Mouse (Mus musculus) hindbrain, embryonic 13.5 days (tissue): ENCODE results near the gene Gm9844. TPM values are rescaled to one million over a fixed set of nuclear protein-coding genes. Genes with fewer than 3 reads are reported as not detected.
"Not testable (repeated sequence)": the region's sequence is repeated elsewhere in the genome, so short reads cannot be mapped to it uniquely, and the experiment has no call there.

ENCODE experiments used
- ATAC-seq: fragments of 200-750 bp; cut with Nextera tagmentation; 2 replicates; pipeline ENCODE4 v1.8.0; 2017; ENCODE audit warnings: moderate TSS enrichment; ENCODE audit not compliant: low FRiP score
- H3K27ac ChIP-seq: fragments of 300-500 bp; sonication (generic); 2 replicates; pipeline ENCODE4 v1.5.1; 2015; ENCODE audit warnings: inconsistent platforms, mild to moderate bottlenecking, moderate library complexity
- H3K27me3 ChIP-seq: fragments of 300-500 bp; sonication (generic); 2 replicates; pipeline ENCODE4 v1.6.1; 2015; ENCODE audit warnings: mild to moderate bottlenecking, inconsistent platforms
- H3K36me3 ChIP-seq: fragments of 300-500 bp; sonication (generic); 2 replicates; pipeline ENCODE4 v1.6.1; 2015; ENCODE audit warnings: mild to moderate bottlenecking, inconsistent platforms
- H3K4me1 ChIP-seq: fragments of 300-500 bp; sonication (generic); replicated peaks from 2 replicates; pipeline ENCODE4 v1.6.1; 2015; ENCODE audit warnings: inconsistent platforms
- H3K4me2 ChIP-seq: fragments of 300-500 bp; sonication (generic); 2 replicates; pipeline ENCODE4 v1.6.1; 2015; ENCODE audit warnings: inconsistent platforms, mild to moderate bottlenecking, moderate library complexity
- H3K4me3 ChIP-seq: fragments of 300-500 bp; sonication (generic); 2 replicates; pipeline ENCODE4 v1.5.1; 2015; ENCODE audit warnings: mild to moderate bottlenecking, inconsistent platforms
- H3K9ac ChIP-seq: fragments of 300-500 bp; sonication (generic); 2 replicates; pipeline ENCODE4 v1.6.1; 2015; ENCODE audit warnings: mild to moderate bottlenecking, inconsistent platforms
- H3K9me3 ChIP-seq: fragments of 300-500 bp; sonication (generic); 2 replicates; pipeline ENCODE4 v1.6.1; 2016; ENCODE audit warnings: inconsistent platforms
- WGBS: fragments of 180-500 bp; shearing (Covaris S2); methylation state at CpG from one replicate; pipeline ENCODE4 v1.1.7; 2015; 5-methylcytosine and 5-hydroxymethylcytosine counted together
- polyA plus RNA-seq: library from polyadenylated mRNA; unstranded; fragments of >200 nt; fragmentation: Nextera tagmentation; extraction: Ambion mirVana; gene quantifications from 2 replicates; pipeline ENCODE4 v1.2.1, GENCODE M21; 2015

The Gm9844 gene
- polyA plus RNA-seq = 36.3 and 38.4 TPM in 2 replicates

- H3K4me2 ChIP-seq = no peak within 1 kb of the TSS
- ATAC-seq = no peak
- H3K9ac ChIP-seq = no peak within 1 kb of the TSS
These were observed at the start of gene Gm9844 for GRCm38 (mm10) chr7:24861913-24862312. TSS of gene Gm9844 (plus strand) at chr7:24862213.

GRCm38 (mm10) chr7:24817502-24817901, 44.5 kb upstream of the Gm9844 start:
- Histone ChIP-seq H3K27ac (no peak overlapping the region), H3K36me3 (no peaks in the 10 kb centered on the region), H3K27me3 (no peaks in the 10 kb centered on the region), H3K9ac (no peak overlapping the region), H3K4me2 (no peak overlapping the region), H3K9me3 (no peaks in the 10 kb centered on the region), H3K4me3 (no peak overlapping the region), H3K4me1 (no peaks in the 10 kb centered on the region)
- no peak for ATAC-seq
- WGBS = 1% methylated on average over 3 of the region's 3 CpGs

More at GRCm38 (mm10) chr7:24861913-24862312, at the start of gene Gm9844:
- no peaks in the 10 kb centered on the region for H3K36me3 ChIP-seq
- H3K27ac ChIP-seq = no peak within 1 kb of the TSS
- H3K4me1 ChIP-seq = no peaks in the 10 kb centered on the region
- 88% methylated on average over 7 of the region's 7 CpGs for WGBS
- H3K4me3 ChIP-seq = no peak within 1 kb of the TSS
- H3K9me3 ChIP-seq = no peaks in the 10 kb centered on the region
- 0 out of 2 replicates have a peak, but pooled peaks cover 7% of the 10 kb centered on the region for H3K27me3 ChIP-seq

GRCm38 (mm10) chr7:24824452-24824851, 37.6 kb upstream of the Gm9844 start:
- Histone ChIP-seq H3K4me2 (no peak overlapping the region), H3K27ac (no peak overlapping the region), H3K36me3 (no peaks in the 10 kb centered on the region), H3K9ac (no peak overlapping the region), H3K27me3 (0 out of 2 replicates have a peak, but pooled peaks cover 2% of the 10 kb centered on the region), H3K4me3 (no peak overlapping the region), H3K9me3 (no peaks in the 10 kb centered on the region), H3K4me1 (no peaks in the 10 kb centered on the region)
- WGBS = 85% methylated on average over 7 of the region's 7 CpGs
- no peak for ATAC-seq

- whole genome bisulfite sequencing = 91% methylated on average over 4 of the region's 4 CpGs
- no peaks in the 10 kb centered on the region for H3K36me3 ChIP-seq
- H3K27ac ChIP-seq = no peak overlapping the region
- H3K27me3 ChIP-seq = peaks cover 7% of the 10 kb centered on the region; the same call in 1 of the 2 replicates
- H3K9me3 ChIP-seq = 0 out of 2 replicates have a peak, but pooled peaks cover 2% of the 10 kb centered on the region
- no peak overlapping the region for H3K4me3 ChIP-seq
- ATAC-seq = no peak
- H3K4me2 ChIP-seq = no peak overlapping the region
- H3K4me1 ChIP-seq = no peaks in the 10 kb centered on the region
- no peak overlapping the region for H3K9ac ChIP-seq
These were observed 34.8 kb upstream of the Gm9844 start for GRCm38 (mm10) chr7:24827181-24827580.

DNA sequence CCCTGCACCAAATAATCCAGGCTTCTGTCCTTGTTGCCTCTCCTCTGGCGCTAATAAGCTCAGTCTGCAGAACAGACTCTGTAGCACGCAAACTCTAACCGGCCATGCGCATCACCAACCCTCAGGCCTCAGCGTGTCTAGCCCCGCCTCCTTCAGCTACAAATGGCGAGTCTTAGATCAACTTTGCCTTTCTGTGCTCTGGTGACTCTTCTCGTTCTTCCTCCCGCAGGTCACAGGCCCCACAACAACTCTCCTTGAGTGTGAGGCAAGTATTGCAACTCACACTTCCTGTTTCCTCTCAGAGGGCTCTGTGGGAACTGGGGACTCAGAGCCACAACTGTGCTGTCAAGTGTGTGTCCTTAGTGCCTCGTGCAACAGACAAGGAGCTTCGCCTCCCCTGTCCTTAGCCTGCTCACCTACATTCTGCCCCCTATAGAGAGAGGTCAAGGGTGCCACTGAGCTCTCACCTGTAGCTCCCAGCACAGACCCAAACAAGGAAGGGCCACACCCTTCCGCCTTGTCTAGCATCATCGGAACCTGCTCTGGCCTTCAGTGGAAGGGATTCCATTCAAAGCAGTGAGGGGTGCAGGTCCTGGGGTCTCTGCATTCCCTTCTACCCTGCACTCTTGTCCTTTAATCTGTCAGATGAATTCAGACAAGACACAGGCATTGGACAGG, 23.1 kb upstream of the Gm9844 start:
- WGBS = 64% methylated on average over 12 of the region's 13 CpGs
- not testable (repeated sequence) for H3K4me1 ChIP-seq, H3K9me3 ChIP-seq, ATAC-seq, H3K36me3 ChIP-seq, H3K27ac ChIP-seq, H3K27me3 ChIP-seq, H3K4me2 ChIP-seq, H3K9ac ChIP-seq, H3K4me3 ChIP-seq

GRCm38 (mm10) chr7:24839410-24839808, 22.6 kb upstream of the Gm9844 start:
- no peak for ATAC-seq
- 86% methylated on average over 8 of the region's 8 CpGs for WGBS
- no peak overlapping the region for H3K9ac ChIP-seq
- H3K27ac ChIP-seq = no peak overlapping the region
- no peak overlapping the region for H3K4me2 ChIP-seq
- H3K9me3 ChIP-seq = no peaks in the 10 kb centered on the region
- no peaks in the 10 kb centered on the region for H3K4me1 ChIP-seq
- no peak overlapping the region for H3K4me3 ChIP-seq
- H3K36me3 ChIP-seq = no peaks in the 10 kb centered on the region
- peaks cover 4% of the 10 kb centered on the region; the same call in 1 of the 2 replicates for H3K27me3 ChIP-seq

DNA sequence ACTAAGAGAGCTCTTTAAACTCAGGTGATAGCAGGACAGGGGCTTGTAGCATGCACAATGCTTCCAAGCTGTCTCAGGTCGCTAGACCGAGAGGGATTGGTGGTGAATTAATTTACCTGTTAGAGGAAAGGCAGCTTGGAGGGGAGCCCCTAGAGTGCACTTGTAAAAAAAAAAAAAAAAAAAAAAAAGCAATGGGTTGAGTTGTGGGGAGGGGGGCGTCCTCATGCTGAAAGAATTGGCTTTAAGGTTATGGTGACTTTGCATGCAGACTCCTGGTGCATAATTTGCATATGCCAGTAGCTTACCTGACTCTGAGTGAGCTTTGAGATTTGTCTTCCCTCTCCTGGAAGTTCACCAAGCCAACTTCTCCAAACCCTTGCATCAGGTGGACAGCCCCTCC, 21.7 kb upstream of the Gm9844 start:
- ATAC-seq = no peak
- no peaks in the 10 kb centered on the region for H3K36me3 ChIP-seq
- 68% methylated on average over 3 of the region's 3 CpGs for WGBS

DNA sequence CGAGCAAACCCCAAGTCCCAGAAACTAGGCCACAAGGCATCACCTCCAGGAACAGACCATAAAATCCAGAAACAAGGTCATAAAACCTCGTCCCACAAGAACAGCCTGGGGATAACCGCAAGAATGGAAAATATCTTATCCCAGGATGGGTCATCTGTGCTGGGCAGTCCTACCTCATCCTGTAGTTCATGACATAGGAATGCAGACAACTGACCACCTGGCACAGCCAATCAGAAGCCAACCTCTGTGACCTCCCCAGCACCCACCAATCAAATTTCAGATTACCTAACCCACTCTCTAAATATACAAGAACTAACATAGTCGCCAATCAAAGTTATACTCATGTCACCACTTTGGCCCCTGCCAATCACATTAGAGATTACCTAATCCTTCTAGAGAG, 21.0 kb upstream of the Gm9844 start:
- H3K4me3 ChIP-seq = no peak overlapping the region
- no peak overlapping the region for H3K27ac ChIP-seq
- 79% methylated on average over 4 of the region's 4 CpGs for WGBS
- H3K36me3 ChIP-seq = no peaks in the 10 kb centered on the region
- no peak overlapping the region for H3K9ac ChIP-seq
- no peak overlapping the region for H3K4me2 ChIP-seq
- no peaks in the 10 kb centered on the region for H3K9me3 ChIP-seq
- ATAC-seq = no peak
- no peaks in the 10 kb centered on the region for H3K4me1 ChIP-seq
- H3K27me3 ChIP-seq = no peaks in the 10 kb centered on the region

More for the DNA sequence above, 21.7 kb upstream of the Gm9844 start:
- Histone ChIP-seq H3K4me1 (no peaks in the 10 kb centered on the region), H3K27ac (no peak overlapping the region), H3K4me3 (no peak overlapping the region), H3K4me2 (no peak overlapping the region), H3K27me3 (peaks cover 4% of the 10 kb centered on the region; the same call in 1 of the 2 replicates), H3K9me3 (no peaks in the 10 kb centered on the region), H3K9ac (no peak overlapping the region)

GRCm38 (mm10) chr7:24844144-24844543, 17.9 kb upstream of the Gm9844 start:
- H3K9ac ChIP-seq = no peak overlapping the region
- H3K9me3 ChIP-seq = no peaks in the 10 kb centered on the region
- H3K27me3 ChIP-seq = no peaks in the 10 kb centered on the region
- WGBS = 38% methylated on average over 5 of the region's 5 CpGs
- no peaks in the 10 kb centered on the region for H3K36me3 ChIP-seq
- ATAC-seq = no peak
- no peak overlapping the region for H3K4me2 ChIP-seq
- no peak overlapping the region for H3K27ac ChIP-seq
- no peaks in the 10 kb centered on the region for H3K4me1 ChIP-seq
- H3K4me3 ChIP-seq = no peak overlapping the region

DNA sequence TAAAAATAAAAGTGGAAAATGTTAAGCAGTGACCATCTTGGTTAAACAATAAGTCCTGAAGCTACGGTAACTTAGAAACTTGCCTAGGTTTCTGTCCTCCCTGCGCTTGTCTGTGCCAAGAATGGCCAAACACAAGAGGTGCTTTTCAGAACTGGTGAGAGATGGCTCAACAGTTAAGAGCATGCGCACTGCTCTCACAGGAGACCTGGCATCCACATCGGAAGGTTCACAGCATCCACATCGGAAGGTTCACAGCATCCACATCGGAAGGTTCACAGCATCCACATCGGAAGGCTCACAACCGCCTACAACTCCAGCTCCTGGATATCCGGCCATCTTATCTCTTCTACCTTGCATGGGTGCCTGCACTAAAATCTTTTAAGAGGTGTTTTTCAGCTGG, 16.8 kb upstream of the Gm9844 start:
- Histone ChIP-seq H3K9me3 (no peaks in the 10 kb centered on the region), H3K36me3 (no peaks in the 10 kb centered on the region), H3K4me3 (no peak overlapping the region), H3K27me3 (no peaks in the 10 kb centered on the region), H3K4me1 (no peaks in the 10 kb centered on the region), H3K27ac (no peak overlapping the region), H3K9ac (no peak overlapping the region), H3K4me2 (no peak overlapping the region)
- WGBS = 86% methylated on average over 9 of the region's 9 CpGs
- no peak for ATAC-seq

DNA sequence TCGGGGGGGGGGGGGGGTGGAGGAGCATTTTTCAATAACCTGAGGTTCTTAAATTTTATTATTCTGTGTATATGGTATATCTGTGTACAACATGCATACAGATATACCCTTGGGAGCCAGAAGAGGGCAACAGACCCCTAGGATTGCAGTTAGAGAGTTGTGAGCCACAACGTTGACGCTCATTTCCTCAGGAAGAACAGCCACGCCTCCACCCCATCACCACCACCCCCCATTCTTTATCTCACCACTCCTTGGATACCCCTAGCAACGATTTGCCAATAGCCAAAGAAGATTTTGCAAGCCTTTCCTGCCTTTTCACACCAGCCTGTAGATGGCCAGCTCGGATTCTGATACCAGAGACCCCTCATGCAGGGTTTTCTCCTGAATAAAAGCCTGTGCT, 16.3 kb upstream of the Gm9844 start:
- Histone ChIP-seq H3K4me3 (no peak overlapping the region), H3K36me3 (no peaks in the 10 kb centered on the region), H3K27ac (no peak overlapping the region), H3K4me2 (no peak overlapping the region), H3K4me1 (no peaks in the 10 kb centered on the region), H3K9me3 (no peaks in the 10 kb centered on the region), H3K27me3 (no peaks in the 10 kb centered on the region), H3K9ac (no peak overlapping the region)
- ATAC-seq = no peak
- WGBS = 2% methylated on average over 6 of the region's 6 CpGs

DNA sequence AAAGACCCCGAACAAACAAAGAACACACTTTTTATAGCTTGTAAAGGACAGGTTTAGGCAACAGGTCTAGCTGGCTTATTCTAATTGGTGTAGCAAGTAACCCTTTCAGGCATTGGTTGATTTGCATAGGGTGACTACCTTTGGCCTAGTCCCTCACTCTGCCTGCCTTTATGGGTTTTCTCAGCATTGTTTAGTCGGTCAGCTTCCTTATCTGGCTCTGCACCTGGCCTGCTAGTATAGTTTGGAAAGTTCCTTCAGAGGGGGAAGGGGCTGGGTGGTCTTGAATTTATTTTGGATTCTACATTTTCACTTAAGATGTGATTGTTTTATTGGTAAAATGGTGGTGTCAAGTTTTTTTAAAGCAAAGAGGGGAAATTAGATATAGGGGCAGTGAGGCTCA, 15.4 kb upstream of the Gm9844 start:
- not testable (repeated sequence) for H3K27me3 ChIP-seq, H3K4me1 ChIP-seq, ATAC-seq, H3K27ac ChIP-seq, H3K4me3 ChIP-seq, H3K36me3 ChIP-seq, H3K9ac ChIP-seq, H3K4me2 ChIP-seq, H3K9me3 ChIP-seq
- 51% methylated on average over 2 of the region's 2 CpGs for WGBS

- Histone ChIP-seq H3K9ac (no peak overlapping the region), H3K9me3 (no peaks in the 10 kb centered on the region), H3K36me3 (no peaks in the 10 kb centered on the region), H3K27me3 (no peaks in the 10 kb centered on the region), H3K4me1 (no peaks in the 10 kb centered on the region), H3K4me3 (no peak overlapping the region), H3K4me2 (no peak overlapping the region), H3K27ac (no peak overlapping the region)
- no peak for ATAC-seq
- 19% methylated on average over 5 of the region's 5 CpGs for WGBS
These were observed 11.9 kb upstream of the Gm9844 start for GRCm38 (mm10) chr7:24850162-24850561.
